Mouse (Mus musculus) lung, postnatal 0 days (tissue): ENCODE measurements at regions not wholly inside any gene's neighbourhood (a gene's known extent, or its start where the extent isn't known, plus 50 kb on each side); places are given as distances from the start of the nearest gene placed in this dataset.

Experiments
- ATAC-seq: fragments of 200-750 bp; cut with Nextera tagmentation; 2 replicates; pipeline ENCODE4 v1.8.0; 2017; ENCODE audit warnings: moderate library complexity
- DNase-seq: peaks from one replicate; pipeline ENCODE4 v3.0.0-alpha.2; 2016; ENCODE audit warnings: low spot score
- H3K27ac ChIP-seq: fragments of 300-500 bp; sonication (generic); 2 replicates; pipeline ENCODE4 v1.5.1; 2014; ENCODE audit warnings: antibody characterized with exemption, mild to moderate bottlenecking, low read length, mixed read lengths
- H3K27me3 ChIP-seq: fragments of 300-500 bp; sonication (generic); replicated peaks from 2 replicates; pipeline ENCODE4 v1.6.1; 2014; ENCODE audit warnings: low read length, mixed read lengths; ENCODE audit not compliant: insufficient read depth
- H3K36me3 ChIP-seq: fragments of 300-500 bp; sonication (generic); 2 replicates; pipeline ENCODE4 v1.6.1; 2014; ENCODE audit warnings: low read length, mixed read lengths; ENCODE audit not compliant: insufficient read depth
- H3K4me1 ChIP-seq: fragments of 300-500 bp; sonication (generic); 2 replicates; pipeline ENCODE4 v1.6.1; 2014; ENCODE audit warnings: antibody characterized with exemption, low read depth, low read length, mixed read lengths; ENCODE audit not compliant: insufficient read depth
- H3K4me2 ChIP-seq: fragments of 300-500 bp; sonication (generic); replicated peaks from 2 replicates; pipeline ENCODE4 v1.6.1; 2014; ENCODE audit warnings: low read depth, mild to moderate bottlenecking, low read length, moderate library complexity, mixed read lengths
- H3K4me3 ChIP-seq: fragments of 300-500 bp; sonication (generic); 2 replicates; pipeline ENCODE4 v1.5.1; 2014; ENCODE audit warnings: low read depth, low read length
- H3K9ac ChIP-seq: fragments of 300-500 bp; sonication (generic); replicated peaks from 2 replicates; pipeline ENCODE4 v1.6.1; 2014; ENCODE audit warnings: low read depth, mild to moderate bottlenecking
- H3K9me3 ChIP-seq: fragments of 300-500 bp; sonication (generic); 2 replicates; pipeline ENCODE4 v1.6.1; 2016; ENCODE audit warnings: low read length, mixed read lengths
- CTCF ChIP-seq: IDR thresholded peaks from 2 replicates; pipeline ENCODE4 v1.5.1; 2016; ENCODE audit warnings: antibody characterized with exemption, mild to moderate bottlenecking
- EP300 ChIP-seq: IDR thresholded peaks from 2 replicates; pipeline ENCODE4 v1.6.1; 2016; ENCODE audit warnings: antibody characterized with exemption, mild to moderate bottlenecking, control low read depth
- WGBS: fragments of 180-500 bp; shearing (Covaris S2); extraction: QIAGEN DNeasy Blood & Tissue Kit; methylation state at CpG from one replicate; pipeline ENCODE4 v1.1.7; 2014; 5-methylcytosine and 5-hydroxymethylcytosine counted together

DNA sequence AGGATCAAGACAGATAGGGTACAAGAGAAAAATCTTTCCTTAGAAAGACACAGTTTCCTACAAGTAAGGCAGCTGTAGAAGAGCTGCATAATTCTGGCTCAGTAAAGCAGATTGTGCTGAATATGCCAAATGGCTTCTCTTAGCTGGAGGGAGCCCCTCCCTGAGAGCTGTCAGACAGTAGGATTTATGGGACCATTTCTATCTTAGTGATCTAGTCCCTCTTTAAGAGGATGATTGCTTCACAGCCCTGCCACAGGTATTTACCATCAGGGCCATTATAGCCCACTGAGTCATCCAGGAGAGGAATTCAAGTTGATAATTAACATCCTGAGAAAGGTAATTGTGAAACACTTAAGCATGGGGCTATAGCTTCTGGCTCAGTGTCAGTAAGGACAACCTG lies 101.5 kb upstream of the Cypt1 start:
- H3K4me1 ChIP-seq, result no peaks in the 10 kb centered on the region
- H3K27me3 ChIP-seq, result no peaks in the 10 kb centered on the region
- H3K9me3 ChIP-seq, result no peaks in the 10 kb centered on the region
- H3K27ac ChIP-seq, result no peak overlapping the region
- no peak overlapping the region for H3K9ac ChIP-seq
- H3K4me3 ChIP-seq, result no peak overlapping the region
- ATAC-seq, result no peak
- H3K4me2 ChIP-seq, result no peak overlapping the region
- TF ChIP-seq EP300 (no peak), CTCF (no peak)
- H3K36me3 ChIP-seq, result no peaks in the 10 kb centered on the region
- DNase-seq, result no peak

- Histone ChIP-seq H3K4me3 (no peak overlapping the region), H3K27ac (no peak overlapping the region), H3K9me3 (no peaks in the 10 kb centered on the region), H3K4me1 (no peaks in the 10 kb centered on the region), H3K36me3 (no peaks in the 10 kb centered on the region), H3K9ac (no peak overlapping the region), H3K4me2 (no peak overlapping the region), H3K27me3 (no peaks in the 10 kb centered on the region)
- no peak for DNase-seq
- no peak for ATAC-seq
- TF ChIP-seq CTCF (no peak), EP300 (no peak)
Measured at GRCm38 (mm10) chrX:16421663-16422062, 101.0 kb upstream of the Cypt1 start.

DNA sequence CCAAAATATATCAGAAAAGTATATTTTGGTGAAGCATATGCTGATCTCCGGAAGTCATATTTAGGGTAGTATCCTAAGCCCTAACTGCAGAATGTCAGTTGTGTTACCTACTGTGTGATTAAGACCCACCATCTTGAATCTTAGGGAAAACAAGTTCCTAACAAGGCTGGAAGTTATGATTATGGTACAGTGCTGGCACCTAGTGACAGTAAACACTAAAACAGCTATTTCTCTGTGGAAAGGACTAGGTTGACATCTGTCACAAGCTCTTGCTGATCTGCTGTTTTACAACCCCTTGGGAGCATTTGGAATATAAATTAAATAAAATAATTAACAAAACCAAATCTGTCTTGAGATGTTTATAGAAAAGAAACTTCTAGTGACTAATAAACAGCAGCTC lies 84.6 kb upstream of the Cypt1 start:
- 83% methylated on average over 1 of the region's 1 CpGs for WGBS
- ATAC-seq, result no peak
- DNase-seq, result no peak
- Histone ChIP-seq H3K4me3 (no peak overlapping the region), H3K9me3 (no peaks in the 10 kb centered on the region), H3K36me3 (no peaks in the 10 kb centered on the region), H3K27me3 (no peaks in the 10 kb centered on the region), H3K27ac (no peak overlapping the region), H3K4me1 (no peaks in the 10 kb centered on the region), H3K4me2 (no peak overlapping the region), H3K9ac (no peak overlapping the region)
- TF ChIP-seq CTCF, result peak; percentile 1; the same call in 1 of the 2 replicates
- TF ChIP-seq EP300, result no peak

GRCm38 (mm10) chrX:16450496-16451078 lies 72.1 kb upstream of the Cypt1 start:
- ATAC-seq, result no peak; the same call in 1 of the 2 replicates
- H3K27me3 ChIP-seq, result no peaks in the 10 kb centered on the region
- no peak overlapping the region for H3K4me3 ChIP-seq
- no peaks in the 10 kb centered on the region for H3K4me1 ChIP-seq
- no peak overlapping the region for H3K27ac ChIP-seq
- no peaks in the 10 kb centered on the region for H3K9me3 ChIP-seq
- no peaks in the 10 kb centered on the region for H3K36me3 ChIP-seq
- TF ChIP-seq EP300 (no peak), CTCF (peak; percentile 69)
- H3K9ac ChIP-seq, result no peak overlapping the region
- WGBS, result 2% methylated on average over 2 of the region's 2 CpGs
- peak; percentile 50 for DNase-seq
- no peak overlapping the region for H3K4me2 ChIP-seq
